Mouse (Mus musculus) spleen, postnatal 36 days (tissue): ENCODE results near the gene Upp2.

Experiments used
- DNase-seq, 2 experiments: peaks; one replicate each; pipeline ENCODE4 v3.0.0; 2022; ENCODE audit warnings: low spot score in 2 of 2, mixed read lengths in 1 of 2

Upp2 gene

DNA sequence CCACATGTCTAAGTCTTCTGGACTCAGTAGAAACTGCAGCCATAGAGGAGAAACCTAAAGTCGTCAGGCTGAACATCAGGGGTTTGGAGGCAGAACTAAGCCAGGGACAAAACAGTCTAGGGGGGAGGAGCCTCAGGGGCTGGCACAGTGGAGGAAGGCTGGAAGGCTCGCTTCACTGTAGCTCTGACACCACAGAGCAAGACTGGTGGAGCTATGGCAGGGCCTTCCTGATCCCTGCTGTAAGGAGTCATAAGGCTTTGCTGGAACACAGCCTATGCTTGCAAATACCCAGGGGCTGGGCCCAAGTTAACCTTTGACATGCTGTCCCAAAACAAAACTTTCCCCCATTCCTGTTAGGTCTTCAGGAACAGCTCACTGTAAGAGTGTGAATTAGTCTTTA lies 185.8 kb downstream of the Upp2 start:
- no peak for DNase-seq

DNA sequence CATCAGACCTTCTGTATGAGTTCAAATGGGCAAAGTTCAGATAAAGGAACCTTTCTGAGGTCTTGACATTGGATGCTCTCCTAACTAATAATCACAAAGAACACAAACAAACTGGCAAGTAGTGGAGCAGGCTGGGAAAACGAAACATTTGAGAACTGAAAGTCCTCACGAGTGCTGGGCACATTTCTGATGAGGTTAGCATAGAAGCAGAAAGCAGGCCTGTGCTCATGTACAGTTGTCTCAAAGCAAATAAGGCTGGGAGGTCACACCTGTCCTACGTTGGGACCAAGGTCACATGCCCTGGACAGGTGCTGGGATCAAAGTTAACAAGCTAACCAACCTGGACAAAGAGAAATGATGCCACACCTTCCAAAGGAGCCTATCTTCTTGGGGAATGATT lies 187.6 kb downstream of the Upp2 start:
- DNase-seq = no peak

GRCm38 (mm10) chr2:58758081-58758480 lies 191.0 kb downstream of the Upp2 start:
- no peak for DNase-seq

DNA sequence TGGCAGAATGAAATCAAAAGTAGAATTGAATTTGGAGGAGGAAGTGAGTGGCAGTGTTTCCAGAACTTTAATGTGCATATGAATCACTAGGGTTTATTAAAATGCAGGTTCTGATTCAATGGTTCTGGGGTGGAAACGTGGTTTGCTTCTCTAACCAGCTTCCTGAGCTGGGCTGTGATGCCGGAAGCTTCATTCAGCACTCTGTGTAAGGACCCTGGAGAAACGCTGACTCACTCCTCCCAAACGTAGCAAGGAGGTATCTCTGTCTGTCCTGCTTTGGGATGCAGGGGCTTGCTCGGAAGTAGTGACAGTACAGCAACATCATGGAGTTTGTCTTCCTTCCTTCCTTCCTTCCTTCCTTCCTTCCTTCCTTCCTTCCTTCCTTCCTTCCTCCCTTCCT lies 192.6 kb downstream of the Upp2 start:
- no peak for DNase-seq

DNA sequence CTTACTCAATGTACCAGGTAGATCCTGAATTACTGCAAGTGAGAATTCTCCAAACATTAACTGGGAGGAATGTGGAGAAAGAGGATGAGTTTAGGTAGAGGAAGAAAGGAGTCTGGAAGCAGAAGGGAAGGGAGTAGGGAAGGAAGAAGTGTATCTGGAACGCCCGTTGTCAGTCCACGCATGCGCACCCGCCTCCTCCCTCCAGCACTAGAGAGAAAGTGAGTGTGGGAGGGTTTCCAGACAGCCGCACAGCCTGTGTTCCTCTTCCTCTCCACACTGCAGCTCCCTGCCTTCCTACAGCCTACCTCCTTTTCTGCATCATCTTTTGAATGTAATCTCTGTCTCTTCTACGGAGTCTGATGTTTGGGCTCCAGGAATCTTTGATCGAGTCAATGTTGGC lies 198.0 kb downstream of the Upp2 start:
- DNase-seq = no peak

GRCm38 (mm10) chr2:58773833-58774232 lies 206.7 kb downstream of the Upp2 start:
- no peak for DNase-seq

- no peak for DNase-seq
Measured at GRCm38 (mm10) chr2:58778986-58779495, 211.9 kb downstream of the Upp2 start.

DNA sequence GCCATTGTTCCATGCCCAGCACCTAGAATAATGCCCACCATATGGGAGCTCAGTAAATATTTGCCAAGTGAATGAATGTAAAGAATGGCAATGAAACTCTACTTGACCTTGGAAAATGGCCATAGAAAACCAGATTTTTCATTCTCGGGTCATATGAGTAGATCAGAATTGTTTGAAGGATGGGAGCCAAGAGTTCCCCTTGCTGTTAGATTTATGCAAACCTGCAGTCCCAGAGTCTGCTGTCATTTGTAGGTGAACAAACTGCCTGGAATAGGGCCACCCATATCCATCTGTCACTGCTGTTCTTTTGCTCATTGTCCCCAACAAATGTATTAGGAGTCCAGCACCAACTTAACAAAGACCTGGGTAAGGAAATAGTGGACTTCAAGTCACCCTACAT lies 216.4 kb downstream of the Upp2 start:
- DNase-seq = no peak

GRCm38 (mm10) chr2:58786177-58786576 lies 219.1 kb downstream of the Upp2 start:
- no peak for DNase-seq

DNA sequence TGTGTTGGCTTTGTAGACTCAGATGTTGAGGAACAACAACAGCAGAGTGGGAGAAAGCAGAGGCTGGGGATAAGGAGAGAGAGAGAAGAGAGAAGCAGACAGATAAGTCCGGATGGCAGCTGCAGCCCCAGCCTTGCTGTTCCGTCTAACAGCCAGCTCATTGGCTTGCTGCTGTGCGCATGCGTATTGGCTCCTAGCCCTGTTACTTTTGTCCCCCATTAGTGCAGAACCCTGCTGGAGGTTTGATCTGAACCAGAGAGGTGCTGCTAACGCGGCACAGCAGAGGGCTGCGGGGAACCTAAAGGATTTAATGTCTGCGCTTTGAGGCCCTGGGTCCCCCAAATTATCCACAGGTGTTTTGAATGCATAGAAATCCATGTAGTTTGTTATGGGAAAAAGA lies 219.6 kb downstream of the Upp2 start:
- DNase-seq = no peak

- DNase-seq = no peak
Measured at GRCm38 (mm10) chr2:58787360-58787759, 220.3 kb downstream of the Upp2 start.

- DNase-seq = no peak
Measured at GRCm38 (mm10) chr2:58789934-58790333, 222.8 kb downstream of the Upp2 start.

DNA sequence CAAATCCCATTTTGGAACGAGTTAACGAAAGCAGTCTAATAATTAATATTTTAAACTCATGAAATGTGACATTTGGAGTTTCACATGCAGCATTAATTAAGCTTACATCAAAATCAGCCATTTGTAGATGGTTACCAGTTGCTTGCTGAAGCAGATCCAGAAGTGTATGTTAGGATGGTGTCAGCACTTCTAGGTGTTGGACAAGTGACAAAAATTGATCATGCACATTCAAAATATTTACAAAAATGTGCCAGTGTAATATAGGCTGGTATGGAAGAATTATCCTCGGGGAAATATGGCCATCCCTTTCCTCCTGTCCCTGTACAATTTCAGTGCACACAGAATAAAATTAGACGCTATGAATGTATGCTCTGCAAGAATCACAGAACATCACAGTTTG lies 223.3 kb downstream of the Upp2 start:
- DNase-seq = no peak

- no peak for DNase-seq
Measured at GRCm38 (mm10) chr2:58794489-58794888, 227.4 kb downstream of the Upp2 start.

DNA sequence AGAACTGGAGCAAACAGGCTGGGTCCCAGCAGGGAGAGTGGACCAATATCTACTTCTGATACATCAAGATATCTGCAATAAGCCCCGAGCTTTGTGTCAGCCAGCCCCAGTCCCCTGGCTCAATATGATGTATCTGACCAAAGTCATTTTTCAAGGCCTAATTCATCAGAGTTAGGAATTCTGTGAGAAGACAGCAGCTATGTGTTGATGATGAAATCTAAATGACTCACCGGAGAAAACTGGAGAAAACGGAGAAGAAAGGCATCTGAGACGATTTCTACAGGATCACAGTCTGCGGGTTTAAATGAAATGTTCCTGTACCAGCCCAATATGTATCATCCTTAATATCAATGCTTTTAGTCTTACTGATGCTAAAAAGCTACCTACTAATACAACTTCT lies 228.3 kb downstream of the Upp2 start:
- no peak for DNase-seq

DNA sequence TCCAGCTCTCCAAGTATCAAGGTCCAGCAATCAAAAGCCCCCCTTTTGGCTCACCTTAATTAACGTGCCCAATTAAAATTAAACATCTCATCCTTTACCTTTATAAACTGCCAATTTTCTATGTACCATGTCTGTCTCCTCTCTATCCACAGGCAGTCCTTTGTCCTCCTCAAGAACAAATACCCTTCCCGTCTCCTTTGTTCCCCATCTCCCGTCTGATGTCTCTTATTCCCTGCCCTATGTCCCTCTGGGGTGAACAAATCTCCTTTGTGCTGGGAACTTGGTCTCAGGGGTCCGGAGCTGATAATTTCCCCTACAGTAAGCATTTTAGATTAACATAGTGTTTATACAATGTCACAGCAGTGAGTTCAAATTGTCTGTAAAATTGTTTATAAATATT lies 230.4 kb downstream of the Upp2 start:
- no peak for DNase-seq

- no peak for DNase-seq
Measured at GRCm38 (mm10) chr2:58799126-58799525, 232.0 kb downstream of the Upp2 start.

- no peak for DNase-seq
Measured at GRCm38 (mm10) chr2:58799623-58800022, 232.5 kb downstream of the Upp2 start.

DNA sequence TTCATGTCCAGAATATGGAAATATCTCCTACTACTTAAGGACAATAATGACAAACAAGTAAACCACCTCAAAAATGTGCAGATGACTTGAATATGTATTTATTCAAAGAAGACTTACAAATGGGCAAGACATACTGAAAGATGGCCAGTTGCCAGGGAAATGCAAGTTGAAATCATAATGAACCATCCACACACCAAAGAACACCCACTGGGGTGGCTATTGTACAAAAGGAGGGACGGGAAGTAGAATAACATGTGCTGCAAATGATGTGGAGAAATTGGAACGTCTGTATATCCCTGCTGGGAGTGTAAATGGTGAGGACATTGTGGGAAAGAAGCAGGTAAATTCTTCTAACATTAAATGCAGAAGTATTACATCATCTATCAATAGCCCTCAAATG lies 245.8 kb downstream of the Upp2 start:
- DNase-seq = no peak

- no peak for DNase-seq
Measured at GRCm38 (mm10) chr2:58828910-58829600, 262.0 kb downstream of the Upp2 start.

DNA sequence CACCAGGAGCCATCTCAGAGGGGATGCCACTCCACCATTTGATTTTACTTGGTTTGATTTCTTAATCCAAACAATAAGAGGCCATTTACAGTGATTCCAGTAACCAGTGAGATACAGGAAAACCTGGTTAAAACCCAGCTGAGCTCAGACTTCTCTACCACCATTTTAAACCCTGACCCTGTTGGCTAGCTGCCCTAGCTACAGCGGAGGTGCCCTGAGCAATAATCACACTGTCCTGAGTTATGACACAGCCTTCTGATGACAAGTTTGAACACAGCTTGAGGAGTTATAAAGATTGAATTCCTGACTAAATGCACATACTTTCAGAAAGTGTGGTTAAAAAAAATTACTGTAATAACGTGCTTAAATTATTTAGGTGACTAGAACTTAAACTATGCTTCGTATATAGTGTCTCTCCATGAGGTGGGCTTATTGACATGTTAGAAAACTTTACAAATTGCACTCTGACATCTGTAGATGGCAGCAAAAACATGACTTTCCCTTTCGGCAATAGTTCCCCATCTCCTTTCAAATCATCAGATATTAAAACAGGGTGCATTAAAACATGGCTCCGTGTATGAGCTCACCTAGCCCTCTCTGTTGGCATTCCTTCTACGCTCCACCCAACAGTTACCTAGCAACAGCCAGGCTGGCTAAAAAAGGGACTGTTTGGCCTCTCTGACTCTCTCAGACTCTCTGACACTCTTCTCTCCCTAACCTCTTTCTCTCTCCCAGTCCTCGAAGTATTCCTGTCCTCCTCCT lies 263.1 kb downstream of the Upp2 start:
- DNase-seq = no peak

DNA sequence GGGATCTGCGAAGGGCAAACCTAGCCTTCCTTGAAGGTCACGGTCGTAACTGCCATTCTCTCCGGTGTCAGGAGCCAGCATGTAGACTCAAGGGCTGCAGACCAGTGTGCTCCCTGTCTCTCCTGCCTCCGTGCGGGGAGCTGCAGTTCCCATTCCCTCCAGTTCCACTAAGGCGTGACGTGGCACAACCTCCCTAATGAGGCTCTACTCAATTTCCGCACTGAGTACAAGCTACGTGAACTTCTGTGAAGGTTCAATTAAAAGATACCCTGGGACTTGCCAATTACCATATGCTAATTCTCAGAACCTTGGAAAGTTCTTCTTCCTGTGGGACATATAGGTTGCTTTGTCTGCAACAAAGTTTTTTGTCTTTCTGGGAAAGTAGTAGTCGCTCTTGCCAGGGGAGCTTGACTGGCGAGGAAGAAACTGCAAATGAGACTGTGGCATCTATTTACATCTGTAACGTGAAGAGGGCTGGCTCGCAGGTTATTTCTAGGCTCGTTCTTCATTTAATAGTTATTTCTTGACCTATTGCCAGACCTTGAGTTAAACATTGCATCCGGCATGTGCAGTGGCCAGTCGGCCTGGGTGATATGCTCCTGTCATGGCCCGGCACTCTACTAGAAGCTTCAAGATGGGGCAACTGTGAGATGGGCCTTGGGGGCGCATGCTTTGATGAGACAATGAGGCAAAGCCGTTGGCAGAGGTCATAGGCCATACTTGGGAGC lies 265.3 kb downstream of the Upp2 start:
- DNase-seq = no peak

DNA sequence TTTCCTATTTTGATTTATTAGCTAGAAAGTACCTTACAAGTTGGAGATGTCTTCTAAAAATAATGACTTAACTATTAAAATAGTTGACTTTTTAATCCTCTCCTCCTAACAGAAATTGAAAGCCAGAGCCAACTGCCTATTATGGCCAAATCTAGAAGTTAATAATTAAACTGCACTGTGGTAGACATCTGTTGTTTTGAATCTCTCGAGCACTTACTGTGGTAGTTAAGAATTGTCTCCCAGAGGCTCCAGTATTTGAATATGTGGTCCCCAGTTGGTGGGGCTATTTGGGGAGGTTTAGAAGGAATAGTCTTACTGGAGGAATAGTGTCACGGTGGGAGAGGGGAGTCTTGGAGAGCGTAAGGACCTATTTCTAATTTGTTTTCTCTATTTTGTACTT lies 273.9 kb downstream of the Upp2 start:
- no peak for DNase-seq
